Mouse (Mus musculus): Measurements from ENCODE around the gene Bricd5. TPM values are rescaled to one million over a fixed set of nuclear protein-coding genes. Genes with fewer than 3 reads are reported as not detected.
"Not testable (repeated sequence)": the region's sequence is repeated elsewhere in the genome, so short reads cannot be mapped to it uniquely, and the experiment has no call there.

The Bricd5 gene
- polyA plus RNA-seq, 1 experiment, result 2.8 TPM

DNA sequence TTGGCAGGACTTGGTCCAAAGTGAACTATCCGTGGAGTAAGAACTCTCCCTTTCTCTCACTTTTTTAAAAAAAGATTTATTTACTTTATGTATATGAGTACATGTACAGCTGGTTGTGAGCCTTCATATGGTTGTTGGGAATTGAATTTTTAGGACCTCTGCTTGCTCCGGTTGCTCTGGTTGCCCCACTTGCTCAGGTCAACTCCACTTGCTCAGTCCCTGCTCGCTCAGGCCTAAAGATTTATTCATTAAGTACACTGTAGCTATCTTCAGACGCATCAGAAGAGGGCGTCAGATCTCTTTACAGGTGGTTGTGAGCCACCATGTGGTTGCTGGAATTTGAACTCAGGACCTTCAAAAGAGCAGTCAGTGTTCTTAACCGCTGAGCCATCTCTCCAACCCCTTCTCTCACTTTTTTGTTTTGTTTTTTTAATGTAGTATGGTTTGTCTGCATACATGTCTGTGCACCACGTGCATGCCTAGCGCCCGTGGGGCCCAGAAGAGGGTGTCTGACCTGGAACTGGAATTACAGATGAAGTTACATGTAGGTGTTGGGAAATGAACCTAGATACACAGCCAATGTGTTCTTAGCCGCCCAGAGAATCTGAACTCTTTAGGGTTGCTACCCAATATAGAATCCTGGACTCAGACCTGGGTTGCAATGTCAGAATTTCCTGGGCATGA, 18.0 kb upstream of the Bricd5 start:
- WGBS, result 42% methylated on average over 10 of the region's 10 CpGs
- DNase-seq (ENCODE audit: low read depth, low spot score), result not testable (repeated sequence)

DNA sequence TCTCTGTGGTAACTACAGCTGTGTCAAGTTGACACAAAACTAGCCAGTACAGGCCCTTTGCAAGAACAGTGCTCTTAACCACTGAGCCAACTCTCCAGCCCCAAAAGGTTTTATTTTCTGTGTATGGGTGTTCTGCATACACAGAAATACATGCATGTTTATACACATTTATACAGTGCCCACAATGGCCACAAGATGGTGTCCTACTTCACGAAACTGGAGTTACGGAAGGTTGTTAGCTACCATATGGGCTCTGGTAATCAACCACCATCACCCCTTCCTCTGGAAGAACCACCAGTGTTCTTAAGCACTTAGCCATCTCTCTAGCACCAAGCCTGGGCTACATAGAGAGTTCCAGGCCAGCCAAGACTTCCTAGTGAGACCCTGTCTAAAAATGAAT, 12.1 kb upstream of the Bricd5 start:
- DNase-seq (ENCODE audit: low read depth, low spot score), result no peak
- WGBS, result 30% methylated on average over 2 of the region's 2 CpGs

DNA sequence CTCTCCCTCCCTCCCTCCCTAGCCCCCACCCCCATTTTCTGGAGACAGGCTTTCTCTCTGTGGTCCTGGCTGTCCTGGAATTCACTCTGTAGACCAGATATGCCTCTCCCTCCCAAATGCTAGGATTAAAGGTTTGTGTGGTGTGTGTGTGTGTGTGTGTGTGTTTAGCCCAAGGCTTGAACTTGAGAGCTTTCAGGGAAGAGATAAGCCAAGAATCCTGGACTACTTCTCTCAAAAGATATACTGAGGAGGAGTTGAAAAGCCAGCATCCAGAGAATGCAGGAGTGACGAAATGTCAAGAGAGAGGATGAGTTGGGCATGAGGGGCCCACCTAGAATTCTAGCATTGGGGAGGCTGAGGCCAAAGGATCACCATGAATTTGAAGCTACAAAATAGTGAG, 10.8 kb upstream of the Bricd5 start:
- WGBS, result 98% methylated on average over 1 of the region's 1 CpGs
- no peak for DNase-seq (ENCODE audit: low read depth, low spot score)

DNA sequence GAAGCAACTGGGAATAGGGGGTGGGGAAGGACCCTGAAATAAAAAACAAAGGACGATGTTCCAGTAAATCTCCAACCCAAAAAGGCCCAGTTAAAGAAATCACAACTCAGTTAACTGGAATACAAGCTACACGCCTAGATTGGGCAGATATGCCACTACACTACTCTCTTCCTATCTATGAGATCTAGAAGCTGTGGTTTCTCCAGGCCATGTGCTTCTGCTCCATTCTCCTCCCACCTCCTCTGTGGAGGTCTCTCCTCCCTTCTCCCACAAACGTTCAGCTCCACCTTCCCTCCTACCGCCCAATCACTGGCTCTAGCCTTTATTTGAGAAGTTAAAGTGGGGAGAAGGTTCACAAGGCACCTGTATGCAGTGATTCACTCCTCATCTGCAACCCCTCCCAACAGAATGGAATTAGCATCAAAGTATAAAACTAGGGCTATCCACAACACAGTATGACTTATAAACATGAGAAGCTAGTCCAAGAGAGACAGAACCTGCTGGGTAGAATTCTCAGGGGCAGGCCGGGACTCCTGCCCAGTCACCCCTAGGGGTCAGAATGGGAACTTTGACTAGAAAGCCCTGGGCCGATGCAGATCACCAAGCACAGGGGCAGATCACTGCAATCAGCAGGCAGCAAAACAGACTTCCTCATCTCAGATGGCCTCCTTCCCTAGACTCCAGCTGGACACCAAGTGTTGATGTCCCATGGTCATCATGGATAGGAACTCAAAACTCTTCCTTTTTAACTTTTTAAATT, 10.1 kb upstream of the Bricd5 start:
- DNase-seq (ENCODE audit: low read depth, low spot score), result no peak
- 28% methylated on average over 6 of the region's 6 CpGs for WGBS

DNA sequence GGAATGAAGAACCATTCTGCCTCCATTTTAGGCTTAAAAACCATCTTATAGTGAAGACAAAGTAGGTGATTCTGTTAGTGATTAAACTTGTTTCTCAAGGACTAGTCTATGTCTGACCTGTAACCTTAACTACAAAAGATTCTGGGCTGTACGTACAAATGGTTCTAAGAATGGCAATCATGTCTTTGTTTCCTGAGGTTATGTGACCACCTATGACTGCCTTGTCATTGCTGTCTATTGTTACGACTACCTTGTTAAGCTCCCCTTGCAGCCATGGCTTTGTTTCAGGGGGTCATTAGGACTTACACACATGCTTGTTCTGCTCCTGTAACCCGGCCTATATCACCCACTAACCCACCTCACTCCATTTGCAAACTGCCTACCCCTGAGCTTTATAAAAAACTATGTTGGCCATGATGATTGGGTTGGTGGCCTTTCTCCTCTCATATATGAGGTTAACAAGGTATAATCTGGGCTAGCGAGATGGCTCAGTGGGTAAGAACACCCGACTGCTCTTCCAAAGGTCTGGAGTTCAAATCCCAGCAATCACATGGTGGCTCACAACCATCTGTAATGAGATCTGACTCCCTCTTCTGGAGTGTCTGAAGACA, 4.9 kb upstream of the Bricd5 start:
- 95% methylated on average over 5 of the region's 5 CpGs for WGBS
- DNase-seq (ENCODE audit: low read depth, low spot score), result no peak

DNA sequence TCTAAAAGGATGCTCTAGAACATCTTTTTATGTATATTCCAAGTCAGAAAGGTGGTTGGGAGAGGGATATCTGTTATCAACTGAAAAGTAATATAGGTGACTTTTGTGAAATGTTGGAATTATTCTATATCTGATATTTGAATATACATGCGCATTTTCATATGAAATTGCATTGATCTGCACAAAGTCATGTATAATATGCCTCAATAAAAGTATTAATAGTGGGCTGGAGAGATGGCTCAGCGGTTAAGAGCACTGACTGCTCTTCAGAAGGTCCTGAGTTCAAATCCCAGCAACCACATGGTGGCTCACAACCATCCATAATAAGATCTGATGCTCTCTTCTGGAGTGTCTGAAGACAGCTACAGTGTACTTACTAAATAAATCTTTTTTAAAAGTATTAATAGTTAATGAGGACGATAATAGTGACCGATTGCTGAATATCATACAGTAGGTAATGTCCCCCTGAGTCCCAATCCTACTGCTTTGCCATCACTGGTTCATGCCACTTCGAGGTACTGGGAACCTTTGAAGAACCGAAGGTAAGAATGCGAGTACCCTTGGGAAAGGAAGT, 4.3 kb upstream of the Bricd5 start:
- DNase-seq (ENCODE audit: low read depth, low spot score), result no peak
- WGBS, result 18% methylated on average over 7 of the region's 7 CpGs

DNA sequence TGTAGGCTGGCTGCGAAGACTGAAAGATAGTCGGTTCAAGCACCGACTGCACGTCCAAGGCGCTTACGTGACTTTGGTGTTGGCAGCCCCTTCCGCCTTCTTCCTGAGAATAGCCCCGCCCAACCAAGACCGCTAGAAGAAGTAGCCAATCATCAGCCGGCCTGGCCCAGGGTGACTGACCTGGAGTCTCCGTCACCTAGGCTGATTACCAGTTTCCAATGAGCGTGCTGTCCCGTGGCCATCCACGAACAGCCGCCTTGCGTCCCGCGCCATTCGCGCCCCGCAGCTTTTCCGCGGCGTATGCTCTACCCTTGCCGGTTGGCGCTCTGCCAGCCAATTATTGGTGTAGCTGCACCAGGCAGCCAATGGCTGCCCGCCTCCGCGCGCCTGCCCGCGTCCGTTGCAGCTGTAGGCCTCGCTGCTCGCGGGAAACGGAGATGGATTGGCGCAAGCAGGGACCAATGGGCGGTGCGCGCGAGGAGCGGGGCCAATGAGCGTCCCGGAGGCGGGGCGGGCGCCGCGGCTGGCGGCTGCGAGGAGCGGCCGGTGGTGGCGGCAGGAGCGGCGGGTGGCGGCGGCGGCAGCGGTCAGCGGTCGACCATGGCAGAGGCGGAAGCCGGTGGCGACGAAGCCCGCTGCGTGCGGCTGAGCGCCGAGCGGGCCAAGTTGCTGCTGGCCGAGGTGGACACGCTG, 3.6 kb upstream of the Bricd5 start, which contains the start of the genes E4f1 and Pgp:
Gene E4f1, minus strand, starts transcription at position 404 of the 693 bp plus-strand sequence.
Gene Pgp, plus strand, starts transcription at position 483 of the 693 bp plus-strand sequence.
- WGBS, result 1% methylated on average over 75 of the region's 75 CpGs
- peak; percentile 87 for DNase-seq (ENCODE audit: low read depth, low spot score)

DNA sequence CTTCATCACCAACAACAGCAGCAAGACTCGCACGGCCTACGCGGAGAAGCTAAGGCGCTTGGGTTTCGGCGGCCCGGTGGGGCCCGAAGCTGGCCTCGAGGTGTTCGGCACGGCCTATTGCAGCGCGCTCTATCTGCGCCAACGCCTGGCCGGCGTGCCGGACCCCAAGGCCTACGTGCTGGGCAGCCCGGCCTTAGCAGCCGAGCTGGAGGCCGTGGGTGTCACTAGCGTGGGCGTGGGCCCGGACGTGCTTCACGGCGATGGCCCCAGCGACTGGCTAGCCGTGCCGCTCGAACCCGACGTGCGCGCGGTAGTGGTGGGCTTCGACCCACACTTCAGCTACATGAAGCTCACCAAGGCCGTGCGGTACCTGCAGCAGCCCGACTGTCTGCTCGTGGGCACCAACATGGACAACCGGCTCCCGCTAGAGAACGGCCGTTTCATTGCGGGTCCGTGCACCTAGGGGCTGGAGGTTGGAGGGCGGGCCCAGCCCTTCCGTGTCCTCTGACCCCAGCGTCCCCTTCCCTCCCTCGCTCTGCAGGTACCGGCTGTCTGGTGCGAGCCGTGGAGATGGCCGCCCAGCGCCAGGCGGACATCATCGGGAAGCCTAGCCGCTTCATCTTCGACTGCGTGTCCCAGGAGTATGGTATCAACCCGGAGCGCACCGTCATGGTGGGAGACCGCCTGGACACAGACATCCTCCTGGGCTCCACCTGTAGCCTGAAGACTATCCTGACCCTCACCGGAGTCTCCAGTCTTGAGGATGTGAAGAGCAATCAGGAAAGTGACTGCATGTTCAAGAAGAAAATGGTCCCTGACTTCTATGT, 2.8 kb upstream of the Bricd5 start:
- under 1% methylated on average over 68 of the region's 68 CpGs for WGBS
- no peak for DNase-seq (ENCODE audit: low read depth, low spot score)

DNA sequence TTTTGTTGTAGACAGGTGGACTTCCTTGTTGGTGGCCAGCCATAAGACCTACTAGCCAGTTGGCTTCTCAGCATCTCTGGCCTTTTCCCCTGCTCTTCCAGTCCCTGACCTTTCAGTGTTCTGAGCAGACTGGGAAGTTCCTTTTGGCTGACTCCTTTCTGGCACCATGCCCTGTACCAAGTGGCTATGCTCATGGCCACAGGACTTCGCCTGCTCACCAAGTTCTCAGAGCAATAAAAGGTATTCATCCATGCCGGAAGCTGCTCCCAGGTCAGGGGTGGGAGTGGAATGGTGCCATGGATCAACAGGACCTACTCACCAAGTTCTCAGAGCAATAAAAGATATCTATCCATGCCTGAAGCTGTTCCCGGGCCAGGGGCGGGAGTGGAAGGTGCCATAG, 1.2 kb upstream of the Bricd5 start:
- 18% methylated on average over 4 of the region's 4 CpGs for WGBS
- DNase-seq (ENCODE audit: low read depth, low spot score), result peak; percentile 97

DNA sequence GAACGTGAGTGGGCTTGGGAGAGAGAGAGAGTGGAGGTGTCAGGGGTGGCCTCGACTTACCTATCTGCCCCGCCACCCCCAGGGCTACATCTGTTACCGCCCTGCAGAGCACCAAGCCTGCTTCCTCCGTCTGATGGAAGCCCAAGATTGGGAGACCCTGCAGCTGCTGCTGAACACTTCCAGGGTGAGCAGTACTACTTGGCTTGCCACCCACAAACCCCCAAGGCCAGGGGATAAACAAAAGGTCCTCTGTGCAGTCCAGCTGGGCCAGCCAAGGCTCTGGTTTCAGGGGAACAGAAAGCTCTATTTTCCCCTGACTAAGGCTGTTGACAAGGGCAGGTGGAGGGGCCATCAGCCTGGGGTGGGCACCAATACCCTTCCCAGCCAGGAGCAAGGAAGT, 873 bp downstream of the Bricd5 start:
- no peak for DNase-seq (ENCODE audit: low read depth, low spot score)
- 83% methylated on average over 5 of the region's 5 CpGs for WGBS

DNA sequence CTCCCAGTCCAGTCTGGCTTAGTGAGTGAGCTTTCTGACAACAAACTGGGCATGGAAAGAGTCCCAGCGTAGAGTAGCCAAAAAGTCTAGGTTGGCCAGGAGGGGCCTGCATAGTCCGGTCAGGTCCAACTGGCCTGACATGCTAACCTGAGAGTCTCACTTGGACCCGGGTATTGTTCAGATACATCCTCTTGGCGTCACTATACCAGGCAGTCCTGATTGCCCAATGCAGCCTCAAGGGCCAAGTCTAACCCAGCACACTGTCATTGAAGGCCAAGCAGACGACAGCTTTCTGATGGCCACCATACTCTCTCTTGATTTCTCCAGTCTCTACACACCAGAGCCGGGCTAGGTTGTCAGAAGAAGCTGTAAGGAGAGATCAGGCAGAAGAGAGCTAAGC, 1.9 kb downstream of the Bricd5 start:
- DNase-seq (ENCODE audit: low read depth, low spot score), result no peak

DNA sequence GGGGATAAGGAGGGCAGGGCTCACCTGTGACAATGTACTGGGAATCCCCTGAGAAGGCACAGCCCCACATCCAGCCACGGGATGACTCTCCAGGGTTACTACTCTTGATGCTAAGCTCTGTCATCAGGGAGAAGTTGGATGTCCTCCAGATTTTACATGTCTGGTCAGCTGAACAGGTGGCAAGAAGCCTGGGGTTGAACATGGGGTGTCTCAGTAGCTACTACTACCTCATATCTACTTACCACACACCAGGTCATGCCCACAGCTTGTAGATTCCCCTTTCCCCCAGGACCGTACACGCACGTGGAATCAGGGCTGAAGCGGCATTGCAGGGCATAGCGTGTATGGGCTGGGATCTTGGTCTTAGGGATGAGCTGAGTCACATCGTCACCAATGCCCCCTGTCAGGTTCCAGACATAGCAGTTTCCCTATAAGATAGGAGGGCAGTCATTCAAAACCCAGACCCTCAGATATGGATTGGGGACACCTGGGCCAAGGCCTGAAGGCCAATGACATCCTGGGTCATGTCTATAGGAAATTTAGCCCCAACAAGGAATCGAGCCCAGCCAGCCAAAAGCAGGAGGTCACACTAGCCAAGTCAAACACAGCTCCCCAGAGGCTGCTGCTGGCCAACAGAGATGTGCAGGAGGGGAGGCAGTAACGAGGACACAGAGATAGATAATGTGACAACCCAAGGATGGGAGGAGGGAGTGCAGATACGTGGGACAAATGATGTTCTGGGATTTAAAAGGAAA, 2.5 kb downstream of the Bricd5 start:
- DNase-seq (ENCODE audit: low read depth, low spot score), result no peak
- WGBS, result 87% methylated on average over 10 of the region's 10 CpGs

More for the DNA sequence above, 1.9 kb downstream of the Bricd5 start:
- 86% methylated on average over 6 of the region's 6 CpGs for WGBS

DNA sequence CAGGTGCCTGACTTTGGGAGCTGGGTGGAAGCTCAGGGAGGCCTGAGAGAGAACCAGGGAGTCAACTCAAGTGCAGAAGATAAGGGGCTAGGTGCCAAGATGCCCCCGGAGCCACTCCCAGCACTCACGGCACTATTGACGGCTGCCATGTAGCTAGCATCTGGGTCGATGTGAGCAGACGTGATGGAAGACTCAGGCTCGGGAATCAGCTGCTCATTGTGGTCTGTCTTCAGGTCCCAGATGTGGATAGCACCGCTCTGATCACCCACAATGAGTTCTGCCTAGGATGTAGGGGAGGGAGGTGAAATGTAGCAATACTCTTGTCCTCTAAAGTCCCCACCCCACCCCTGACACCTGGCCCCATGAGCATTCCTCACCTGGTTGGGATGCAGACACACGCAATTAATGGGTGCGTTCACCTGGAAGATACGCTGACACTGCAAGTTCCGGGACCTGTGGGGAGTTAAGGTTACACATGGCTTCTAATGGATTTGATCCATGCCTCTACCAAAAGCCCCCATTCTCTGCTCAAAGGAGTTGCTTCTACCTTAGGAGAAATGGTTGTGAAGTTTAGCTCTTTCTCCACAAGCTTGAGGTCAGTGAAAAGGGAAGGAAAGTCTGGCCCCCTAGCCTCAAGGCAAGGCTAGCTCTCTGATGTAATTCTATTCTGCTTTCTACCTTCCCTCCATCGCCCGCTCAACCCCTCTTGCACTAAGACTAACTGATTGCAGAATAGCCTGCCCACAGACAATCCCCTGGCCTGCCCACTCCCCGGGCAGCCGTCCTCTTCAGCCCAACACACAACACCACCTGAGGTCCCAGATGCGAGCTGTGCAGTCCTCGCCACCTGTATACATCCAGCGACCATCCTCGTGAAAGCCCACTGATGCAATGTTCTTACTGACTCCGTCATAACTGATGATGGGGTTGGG, 3.6 kb downstream of the Bricd5 start:
- WGBS, result 87% methylated on average over 20 of the region's 20 CpGs
- DNase-seq (ENCODE audit: low read depth, low spot score), result no peak

DNA sequence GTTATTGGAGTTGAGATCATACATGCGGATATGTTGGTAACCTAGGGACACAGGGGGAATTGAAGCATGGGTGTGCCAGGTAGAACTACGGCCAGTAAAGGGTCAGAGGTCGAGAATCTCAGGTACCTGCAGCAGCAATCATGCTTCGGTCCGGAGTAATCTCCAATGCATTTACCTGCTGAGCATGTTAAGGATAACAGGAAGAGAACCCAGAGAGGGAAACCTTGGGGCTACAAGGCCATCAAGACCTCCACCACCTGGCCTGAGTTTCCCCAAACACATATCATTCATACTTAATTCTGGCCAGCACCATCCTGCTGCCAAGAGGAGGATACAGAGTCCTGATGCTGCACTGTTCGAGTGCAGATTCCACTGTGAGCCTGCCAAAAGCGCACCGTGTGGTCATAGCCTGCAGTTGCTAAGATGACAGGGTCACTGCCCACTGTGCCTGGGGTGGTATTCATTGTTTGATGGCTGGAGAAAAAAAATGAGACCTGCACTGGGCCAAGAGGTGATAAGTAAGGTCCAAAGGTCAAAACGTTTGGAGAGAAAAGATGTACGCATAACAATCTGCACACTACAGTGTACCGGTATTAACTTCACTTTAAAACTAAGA, 4.4 kb downstream of the Bricd5 start:
- 17% methylated on average over 11 of the region's 11 CpGs for WGBS
- no peak for DNase-seq (ENCODE audit: low read depth, low spot score)

DNA sequence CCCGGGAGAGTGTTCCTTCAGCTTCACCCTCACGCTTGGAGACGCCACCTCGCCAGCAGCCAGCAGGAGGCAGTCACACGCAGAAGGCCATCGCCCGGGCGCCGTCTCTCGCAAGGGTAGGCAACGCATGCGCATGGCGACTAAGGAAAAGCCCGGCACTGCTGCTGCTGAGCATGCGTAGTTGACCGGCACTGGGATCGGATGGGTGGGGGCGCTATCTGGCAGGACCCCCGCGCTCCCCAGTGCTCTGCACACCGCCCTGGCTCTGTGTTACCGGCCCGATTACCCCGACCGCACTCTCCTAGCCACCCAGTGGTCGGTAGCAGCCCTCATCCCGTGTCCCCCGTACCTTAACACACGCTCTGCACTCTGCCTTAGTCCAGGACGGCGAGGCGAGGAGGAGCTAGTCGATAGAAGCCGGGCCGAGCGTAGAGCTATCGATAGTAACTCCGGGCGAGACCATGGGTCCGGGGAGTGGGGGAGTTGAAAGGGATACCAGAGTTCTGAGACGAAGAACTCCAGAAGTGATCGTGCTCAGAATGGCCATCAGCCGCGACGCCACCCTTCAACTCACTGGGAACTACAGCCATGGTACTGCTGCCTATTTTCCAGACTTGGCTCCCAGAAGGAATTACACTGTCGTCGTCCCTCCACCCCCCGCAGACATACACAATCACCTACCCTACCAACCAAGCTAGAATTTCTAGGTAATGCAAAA, 5.1 kb downstream of the Bricd5 start, which contains the start of gene Mlst8:
Gene Mlst8, minus strand, starts transcription at position 416 of the 718 bp plus-strand sequence.
- peak; percentile 78 for DNase-seq (ENCODE audit: low read depth, low spot score)
- under 1% methylated on average over 48 of the region's 48 CpGs for WGBS

DNA sequence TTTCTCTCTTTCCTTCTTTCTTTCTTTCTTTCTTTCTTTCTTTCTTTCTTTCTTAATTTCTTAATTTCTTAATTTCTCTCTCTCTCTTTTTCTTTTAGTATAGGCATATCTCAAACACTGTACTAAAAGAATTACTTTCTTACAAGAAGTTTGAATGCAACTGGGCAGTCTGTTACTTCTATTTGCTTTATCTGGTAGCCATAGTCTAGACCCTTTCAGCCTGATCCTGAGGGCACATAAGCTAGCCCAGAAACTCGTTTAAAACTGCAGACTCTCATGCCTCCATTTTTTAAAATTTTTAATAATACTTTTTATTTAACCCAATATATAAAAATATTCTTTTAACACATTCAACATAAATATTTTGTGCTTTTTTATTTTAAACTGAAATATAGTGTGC, 5.7 kb downstream of the Bricd5 start:
- 11% methylated on average over 1 of the region's 1 CpGs for WGBS
- no peak for DNase-seq (ENCODE audit: low read depth, low spot score)

All from large intestine, adult 2 months (tissue).